Comparison of ENCODE assay signal across 8 mouse cellular contexts in genomic region chr2:154507566-154508283, GRCm38 (mm10). TPM values are rescaled to one million over a fixed set of nuclear protein-coding genes. Genes with fewer than 3 reads are reported as not detected.
DNase-seq lines count a peak whose midpoint lies in the region.

No protein-coding gene starts in this region.

- peak; percentile 15 to 25 for DNase-seq in left cerebral cortex, adult 18-20 months (ENCODE audit: low spot score in 2 of 2)
- no peak for DNase-seq in left cerebral cortex, adult 11 months (ENCODE audit: low spot score)
- DNase-seq in adrenal gland, adult 2 months = peak; percentile 55
- DNase-seq in cerebellum, postnatal 36 days = peak; percentile 48 to 61
- peak; percentile 24 for DNase-seq in kidney, postnatal 14 days
- peak; percentile 50 for DNase-seq in lung, postnatal 36 days
- DNase-seq in ovary, postnatal 36 days (ENCODE audit: low spot score) = no peak
- no peak for DNase-seq in ovary, postnatal 14 days (ENCODE audit: low spot score)

RNA-seq across cellular contexts. Expression of gene 1700003F12Rik, which starts 39.2 kb away (rescaled TPM):
- total RNA-seq in left cerebral cortex, adult 18-20 months (2021) = under 1 TPM; 0.68 to 0.74 TPM
- not detected for total RNA-seq in adrenal gland, adult 2 months (2021)
- 0.79 and 1.2 TPM in 2 replicates for polyA plus RNA-seq in adrenal gland, adult 2 months (2012; rRNA removed)

RNA-seq across cellular contexts. Expression of gene Actl10, which starts 43.9 kb away (rescaled TPM):
- not detected for total RNA-seq in left cerebral cortex, adult 18-20 months (2021)
- total RNA-seq in adrenal gland, adult 2 months (2021) = not detected
- not detected in 2 replicates for polyA plus RNA-seq in adrenal gland, adult 2 months (2012; rRNA removed)

RNA-seq across cellular contexts. Expression of gene Necab3, which starts 51.0 kb away (rescaled TPM):
- total RNA-seq in left cerebral cortex, adult 18-20 months (2021) = 10 to 100 TPM; 69.4 to 81.9 TPM
- 1 to 10 TPM; 1.5 to 1.6 TPM for total RNA-seq in adrenal gland, adult 2 months (2021)
- 3.3 and 4.3 TPM in 2 replicates for polyA plus RNA-seq in adrenal gland, adult 2 months (2012; rRNA removed)

Comparison
In these comparisons a context has a peak if more than half of its experiments do, and no peak if none do; other contexts are left out.
1. DNase-seq: peak in left cerebral cortex, adult 18-20 months (2 of 2), adrenal gland, adult 2 months (single experiment), cerebellum, postnatal 36 days (2 of 2), kidney, postnatal 14 days (single experiment) and lung, postnatal 36 days (single experiment); none in left cerebral cortex, adult 11 months (single experiment), ovary, postnatal 36 days (single experiment) and ovary, postnatal 14 days (single experiment).
2. RNA of gene Necab3, which starts 51.0 kb away (total RNA-seq): 69.4 to 81.9 TPM in left cerebral cortex, adult 18-20 months; 1.5 to 1.6 TPM in adrenal gland, adult 2 months; every median in the first group is over 10 times any median in the second.